Mouse (Mus musculus) gastrocnemius, adult 2 months (tissue): ENCODE results near the gene Prcc. TPM values are rescaled to one million over a fixed set of nuclear protein-coding genes. Genes with fewer than 3 reads are reported as not detected.
"Not testable (repeated sequence)": the region's sequence is repeated elsewhere in the genome, so short reads cannot be mapped to it uniquely, and the experiment has no call there.

Experiments used
- DNase-seq: peaks from one replicate; pipeline ENCODE4 v3.0.0; 2022
- H3K27ac ChIP-seq: fragments of 200-600 bp; 2 replicates; pipeline ENCODE4 v1.8.1; 2022; ENCODE audit warnings: mild to moderate bottlenecking
- H3K4me3 ChIP-seq: fragments of 200-600 bp; 2 replicates; pipeline ENCODE4 v1.8.1; 2022; ENCODE audit warnings: mild to moderate bottlenecking, moderate library complexity
- CTCF ChIP-seq: fragments of 200-600 bp; IDR thresholded peaks from 2 replicates; pipeline ENCODE4 v1.8.1; 2022; ENCODE audit warnings: antibody characterized with exemption, mild to moderate bottlenecking, moderate library complexity
- intact Hi-C: fragments of 180-260 bp; cut with DNase I; formaldehyde crosslinking; loops from one replicate; pipeline ENCODE4 v1.15.1; 2025
- total RNA-seq, 2 experiments: library from RNA; stranded (reverse); gene quantifications; 2 replicates each; pipeline ENCODE4 v1.2.3; 2021

Gene Prcc
- total RNA-seq, 2 experiments from 2014 or later, result 45.5 to 52.8 TPM

DNA sequence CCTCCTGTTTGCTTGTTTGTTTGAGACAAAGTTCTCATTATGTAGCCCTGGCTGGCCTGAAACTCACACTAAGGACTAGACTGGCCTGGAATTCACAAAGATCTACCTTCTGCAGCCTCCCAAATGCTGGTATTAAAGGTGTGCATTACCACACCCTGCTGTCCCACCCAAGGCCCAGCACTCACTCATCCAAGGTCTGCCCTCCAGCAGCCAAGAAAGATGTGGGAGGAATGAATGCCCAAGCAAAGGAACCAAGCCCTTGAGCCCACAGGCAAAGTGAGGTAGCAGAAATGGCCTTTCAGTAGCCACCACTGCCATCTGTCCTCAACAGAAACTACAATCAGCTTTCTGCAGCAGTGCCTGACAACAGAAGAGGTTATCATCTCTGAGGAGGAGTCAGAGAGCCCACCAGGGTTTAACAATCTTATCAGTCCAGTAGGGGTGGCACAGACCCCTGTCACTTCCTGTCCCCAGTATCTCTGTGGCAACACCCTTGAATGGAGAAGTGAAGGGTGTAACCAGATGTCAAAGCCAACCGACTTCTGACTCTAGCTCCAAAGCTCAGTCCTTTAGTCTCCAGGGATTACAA lies 15.7 kb upstream of the Prcc start:
- Histone ChIP-seq H3K27ac (no peak overlapping the region), H3K4me3 (no peak overlapping the region)
- DNase-seq, result no peak
- no peak for TF ChIP-seq CTCF
- intact Hi-C loops, result no loop called here

DNA sequence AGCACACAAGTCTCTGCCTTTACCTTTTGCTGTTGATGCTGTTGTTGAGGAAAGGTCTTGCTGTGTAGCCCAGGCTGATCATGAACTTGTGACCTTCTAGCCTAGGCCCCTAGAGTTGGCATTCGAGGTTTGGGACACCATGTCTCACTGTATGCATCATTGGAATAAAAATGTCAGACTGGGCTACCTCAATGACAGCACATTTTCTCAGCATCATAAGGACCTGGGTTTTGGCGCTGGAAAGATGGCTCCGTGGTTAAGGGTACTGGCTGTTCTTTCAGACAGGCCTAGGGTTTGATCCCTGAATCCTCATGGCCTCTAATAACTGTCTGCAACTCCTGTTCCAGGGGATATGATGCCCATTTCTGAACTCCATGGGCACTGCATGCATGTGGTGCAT lies 14.4 kb upstream of the Prcc start:
- Histone ChIP-seq H3K4me3 (no peak overlapping the region), H3K27ac (no peak overlapping the region)
- no peak for DNase-seq
- intact Hi-C loops, result no loop called here
- TF ChIP-seq CTCF, result no peak

DNA sequence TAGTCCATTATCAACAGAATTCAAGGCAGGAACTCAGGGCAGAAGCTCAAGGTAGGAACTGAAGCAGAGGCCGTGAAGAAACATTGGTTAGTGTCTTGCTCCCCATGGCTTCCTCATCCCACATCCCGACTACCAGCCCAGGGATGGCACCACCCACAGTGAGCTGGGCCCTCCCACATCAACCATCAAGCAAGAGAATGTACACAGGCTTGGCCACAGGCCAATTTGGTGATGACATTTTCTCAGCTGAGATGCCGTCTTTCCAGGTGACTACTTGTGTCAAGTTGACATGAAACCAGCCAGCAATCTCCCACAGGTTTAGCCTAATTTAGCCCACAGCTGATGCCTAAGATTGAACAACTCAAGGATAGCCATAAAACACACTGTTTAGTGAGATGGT lies 13.9 kb upstream of the Prcc start:
- intact Hi-C loops, result no loop called here
- no peak for TF ChIP-seq CTCF
- no peak overlapping the region for H3K4me3 ChIP-seq
- no peak for DNase-seq
- no peak overlapping the region; the same call in 1 of the 2 replicates for H3K27ac ChIP-seq

DNA sequence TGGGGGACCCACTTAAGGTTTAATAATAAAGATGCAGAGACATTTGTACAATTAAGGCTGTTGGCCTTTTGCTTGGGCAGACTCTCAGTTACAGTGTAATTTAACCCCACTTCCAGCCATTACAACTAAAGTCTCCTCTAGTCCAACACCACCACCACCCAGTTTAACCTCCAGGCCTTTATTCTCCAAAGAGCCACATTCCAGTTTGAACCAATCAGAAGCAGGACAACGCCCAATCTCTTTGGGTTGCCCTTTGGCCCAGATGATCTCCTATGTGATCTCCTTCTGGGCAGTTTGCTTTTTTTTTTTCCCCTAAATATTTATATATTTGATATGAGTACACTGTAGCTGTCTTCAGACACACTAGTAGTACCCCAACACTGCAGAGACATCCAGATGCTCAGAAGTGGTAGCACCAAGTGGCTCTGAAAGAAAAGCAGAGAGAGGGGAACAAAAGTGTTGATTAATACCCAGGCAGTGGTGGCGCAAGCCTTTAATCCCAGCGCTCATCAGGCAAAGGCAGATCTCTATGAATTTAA lies 8.0 kb upstream of the Prcc start:
- intact Hi-C loops, result no loop called here
- H3K4me3 ChIP-seq, result no peak overlapping the region
- no peak overlapping the region for H3K27ac ChIP-seq
- no peak for DNase-seq
- TF ChIP-seq CTCF, result no peak

DNA sequence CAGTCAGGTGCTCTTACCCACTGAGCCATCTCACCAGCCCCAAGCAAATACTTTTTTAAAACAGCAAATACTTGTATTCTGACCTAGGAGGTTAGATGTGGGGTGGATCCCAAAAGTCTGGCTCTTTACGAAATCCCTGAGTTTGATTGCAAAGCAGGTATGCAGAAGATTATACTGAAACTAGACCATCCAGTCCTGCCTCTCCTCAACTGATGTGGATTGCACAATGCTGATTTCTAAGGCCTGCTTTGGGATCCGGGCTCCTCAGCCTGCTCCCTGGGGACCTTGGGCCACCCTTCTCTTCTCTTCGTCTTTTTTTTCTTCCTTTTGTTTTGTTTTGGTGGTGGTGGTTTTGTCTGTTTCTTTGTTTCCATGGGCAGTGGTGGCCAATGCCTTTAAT lies 6.1 kb upstream of the Prcc start:
- H3K27ac ChIP-seq, result no peak overlapping the region
- intact Hi-C loops, result no loop called here
- no peak overlapping the region for H3K4me3 ChIP-seq
- no peak for DNase-seq
- TF ChIP-seq CTCF, result no peak

DNA sequence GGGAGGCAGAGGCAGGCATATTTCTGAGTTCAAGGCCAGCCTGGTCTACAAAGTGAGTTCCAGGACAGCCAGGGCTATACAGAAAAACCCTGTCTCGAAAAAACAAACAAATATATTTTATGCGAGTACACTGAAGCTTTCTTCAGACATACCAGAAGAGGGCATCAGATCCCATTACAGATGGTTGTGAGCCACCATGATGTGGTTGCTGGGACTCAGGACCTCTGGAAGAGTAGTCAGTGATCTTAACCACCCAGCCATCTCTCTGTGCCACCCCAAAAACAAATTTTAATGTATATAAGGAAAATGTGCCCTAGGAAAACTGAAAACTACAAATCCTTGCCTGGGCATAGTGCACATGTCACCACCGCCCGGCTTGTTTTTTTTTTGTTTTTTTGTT lies 2.0 kb upstream of the Prcc start:
- peak; percentile 12; the same call in 1 of the 2 replicates for TF ChIP-seq CTCF

DNA sequence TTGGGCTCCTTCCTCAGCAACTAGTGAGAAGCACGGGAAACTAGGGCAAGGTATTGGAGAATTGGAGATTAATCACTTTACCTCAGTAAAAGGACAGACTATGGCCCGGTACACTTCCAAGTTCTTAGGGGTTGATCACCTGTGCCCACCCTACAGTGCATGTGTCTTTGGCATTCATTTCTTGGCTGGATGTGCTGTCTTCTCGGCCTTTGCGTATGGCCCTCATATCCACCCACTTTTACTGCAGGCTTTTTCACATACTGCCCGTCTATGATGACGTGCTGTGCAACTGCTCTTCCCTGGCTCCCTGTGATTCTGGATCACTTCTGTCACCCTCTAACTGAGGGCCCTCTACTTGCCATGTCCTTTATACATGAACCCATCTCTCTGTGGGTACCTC lies 1.0 kb upstream of the Prcc start:
- no peak for TF ChIP-seq CTCF
- Histone ChIP-seq H3K27ac (peak overlapping the region; percentile 87), H3K4me3 (peak overlapping the region; percentile 80)
- intact Hi-C loops, result loop anchor here (5.0 kb wide), 1 partner anchor 46 kb away; the partner anchor contains the start of genes Isg20l2 and Rrnad1
- no peak for DNase-seq

More for the DNA sequence above, 2.0 kb upstream of the Prcc start:
- DNase-seq, H3K4me3 ChIP-seq, H3K27ac ChIP-seq: not testable (repeated sequence)
- intact Hi-C loops, result loop anchor here (5.0 kb wide), 1 partner anchor 45 kb away; the partner anchor contains the start of genes Isg20l2 and Rrnad1

DNA sequence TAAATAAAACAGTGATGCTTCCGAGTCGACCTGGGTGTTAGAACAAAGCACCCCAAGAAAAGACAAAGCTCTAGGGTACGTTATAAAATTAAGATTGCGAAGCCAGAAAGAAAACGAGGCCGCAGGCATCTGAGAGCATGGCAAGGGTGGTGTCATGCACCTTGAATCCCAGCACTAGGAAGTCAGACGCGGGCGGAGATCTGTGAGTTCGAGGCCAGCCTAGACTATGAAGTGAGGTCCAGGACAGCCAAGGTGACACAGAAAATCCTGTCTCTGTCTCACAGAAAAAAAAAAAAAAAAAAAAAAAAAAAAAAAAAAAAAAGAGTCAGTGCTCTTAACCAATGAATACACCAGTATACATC lies 577 bp upstream of the Prcc start:
- no peak for TF ChIP-seq CTCF
- intact Hi-C loops, result loop anchor here (5.0 kb wide), 1 partner anchor 46 kb away; the partner anchor contains the start of genes Isg20l2 and Rrnad1
- H3K27ac ChIP-seq, result peak overlapping the region; percentile 87
- H3K4me3 ChIP-seq, result peak overlapping the region; percentile 80
- peak; percentile 36 for DNase-seq

DNA sequence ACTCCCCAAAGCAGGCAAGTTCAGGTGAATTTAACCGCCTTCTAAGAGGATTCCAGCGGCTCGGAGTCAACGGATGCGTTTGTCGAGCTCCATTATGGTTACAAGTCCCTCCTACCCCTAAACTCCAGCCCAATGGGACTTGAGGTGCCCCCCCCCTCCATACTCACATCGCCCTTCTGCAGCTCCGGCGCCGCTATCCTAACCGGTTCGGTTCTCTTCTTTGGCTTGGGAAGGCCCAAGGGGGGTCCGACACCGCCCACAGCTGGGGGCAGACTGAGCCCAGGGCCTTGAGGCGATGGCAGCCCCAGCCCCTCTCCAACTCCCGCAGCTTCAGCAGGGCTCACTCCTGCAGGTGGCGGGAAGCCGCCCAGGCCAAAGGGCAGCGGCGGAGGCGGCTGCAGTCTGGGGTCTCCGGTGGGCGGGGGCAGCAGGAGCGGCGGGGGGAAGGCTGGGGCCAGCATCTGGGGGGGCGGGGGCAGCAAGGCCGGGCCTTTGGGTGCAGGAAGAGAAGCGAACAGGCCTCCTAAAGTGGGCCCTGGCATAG lies 628 bp downstream of the Prcc start:
- Histone ChIP-seq H3K27ac (peak overlapping the region; percentile 92), H3K4me3 (peak overlapping the region; percentile 92)
- intact Hi-C loops, result loop anchor here (5.0 kb wide), 1 partner anchor 48 kb away; the partner anchor contains the start of genes Isg20l2 and Rrnad1
- no peak for TF ChIP-seq CTCF
- DNase-seq, result peak; percentile 57

DNA sequence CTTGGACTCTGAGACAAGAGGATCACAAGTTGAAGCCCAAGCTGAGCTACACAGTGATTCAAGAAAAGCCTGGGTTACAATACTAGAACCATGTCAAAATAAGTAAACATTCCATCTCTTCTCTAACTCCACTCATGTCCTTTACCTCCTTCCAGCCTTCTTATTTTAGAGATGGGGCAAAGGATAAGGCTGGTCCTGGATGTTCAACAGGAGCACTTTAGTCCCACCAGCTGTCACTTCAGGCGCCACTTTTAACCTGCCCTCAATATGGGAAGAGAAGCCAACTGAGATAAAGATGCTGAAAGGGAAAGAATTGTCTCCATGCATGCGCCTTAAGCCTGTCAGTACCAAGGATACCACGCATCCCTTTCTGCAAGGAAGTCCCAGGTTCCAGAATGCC lies 1.1 kb downstream of the Prcc start:
- TF ChIP-seq CTCF, result no peak

DNA sequence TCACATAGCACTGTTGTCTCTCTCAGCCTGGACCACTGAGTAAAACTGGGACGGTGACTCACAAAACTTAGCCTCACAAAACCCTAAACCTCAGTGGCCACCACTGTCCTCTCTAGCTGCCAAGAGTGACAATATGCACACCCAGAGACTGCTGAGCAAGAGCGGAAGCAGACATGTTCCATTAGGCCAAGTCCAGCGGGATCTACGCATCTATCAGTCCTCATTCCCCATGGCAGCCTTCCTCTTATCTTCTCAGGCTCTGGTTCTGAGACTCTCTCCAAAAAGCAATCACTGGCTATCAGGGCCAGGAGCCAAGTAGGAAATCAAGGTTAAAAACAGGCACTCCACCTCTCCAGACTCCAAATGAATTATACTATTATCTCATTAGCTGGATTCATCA lies 7.7 kb downstream of the Prcc start:
- no peak for TF ChIP-seq CTCF
- Histone ChIP-seq H3K4me3 (no peak overlapping the region), H3K27ac (no peak overlapping the region)
- intact Hi-C loops, result no loop called here
- DNase-seq, result no peak

More for the DNA sequence above, 1.1 kb downstream of the Prcc start:
- intact Hi-C loops, result no loop called here
- H3K4me3 ChIP-seq, result peak overlapping the region; percentile 92
- peak overlapping the region; percentile 92 for H3K27ac ChIP-seq
- no peak for DNase-seq

DNA sequence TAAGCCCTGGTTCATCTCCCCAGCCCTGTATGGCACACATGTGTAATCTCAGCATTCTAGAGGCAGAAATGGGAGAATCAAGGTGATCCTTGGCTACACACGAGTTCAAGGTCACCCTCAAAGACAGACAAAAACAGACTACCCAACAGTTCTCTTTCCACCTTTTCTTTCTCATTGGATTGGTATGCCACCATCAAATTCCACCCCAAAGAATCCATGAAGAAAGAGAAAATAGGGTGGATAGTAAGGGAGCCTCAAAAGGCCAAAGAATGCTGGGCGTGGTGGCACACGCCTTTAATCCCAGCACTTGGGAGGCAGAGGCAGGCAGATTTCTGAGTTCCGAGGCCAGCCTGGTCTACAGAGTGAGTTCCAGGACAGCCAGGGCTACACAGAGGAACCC lies 21.3 kb downstream of the Prcc start:
- H3K27ac ChIP-seq, intact Hi-C loops, H3K4me3 ChIP-seq, DNase-seq: not testable (repeated sequence)

DNA sequence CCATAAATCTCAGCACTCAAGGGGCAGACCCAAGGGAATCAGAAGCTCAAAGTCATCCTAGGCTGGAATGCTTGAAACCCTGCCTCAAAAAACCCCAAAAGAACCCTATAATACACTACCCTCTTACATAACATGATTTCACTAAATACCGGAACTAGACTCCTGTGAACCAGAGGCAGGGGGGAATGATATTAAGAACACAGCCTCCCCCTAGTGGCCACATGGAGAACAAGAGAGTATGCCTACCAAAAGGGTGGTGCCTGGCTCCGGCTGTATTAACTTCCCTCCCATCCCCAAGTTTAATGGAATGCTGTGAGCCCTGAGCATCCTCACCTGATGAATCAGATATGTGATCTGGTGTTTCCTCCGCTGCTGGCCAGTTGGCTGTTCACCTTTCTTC lies 25.6 kb downstream of the Prcc start:
- TF ChIP-seq CTCF, result peak; percentile 86
- intact Hi-C loops, result no loop called here
- 0 out of 2 replicates have a peak overlapping the region, but pooled peaks have one; percentile 48 for H3K27ac ChIP-seq
- no peak overlapping the region for H3K4me3 ChIP-seq
- DNase-seq, result peak; percentile 52
